Mouse (Mus musculus) liver, adult 2 months (tissue): ENCODE measurements around the gene Mymx. TPM values are rescaled to one million over a fixed set of nuclear protein-coding genes. Genes with fewer than 3 reads are reported as not detected.

Experiments used
- DNase-seq: peaks from one replicate; pipeline ENCODE4 v3.0.0-alpha.2; 2011; ENCODE audit warnings: low read depth, low spot score; ENCODE audit errors: extremely low read depth
- H3K27ac ChIP-seq: fragments of 200-500 bp; replicated peaks from 2 replicates; pipeline ENCODE4 v1.5.1; 2012; ENCODE audit warnings: low read depth, mild to moderate bottlenecking, control low read depth, inconsistent platforms, low read length; ENCODE audit not compliant: insufficient read depth
- H3K27me3 ChIP-seq: fragments of 200-500 bp; 2 replicates; pipeline ENCODE4 v1.6.1; 2012; ENCODE audit warnings: mild to moderate bottlenecking, moderate library complexity, low read length, inconsistent platforms; ENCODE audit not compliant: control insufficient read depth, insufficient read depth
- H3K36me3 ChIP-seq: fragments of 200-500 bp; 2 replicates; pipeline ENCODE4 v1.6.1; 2012; ENCODE audit warnings: low read length, inconsistent platforms; ENCODE audit not compliant: control insufficient read depth, insufficient read depth
- H3K4me1 ChIP-seq: fragments of 200-500 bp; 2 replicates; pipeline ENCODE4 v1.6.1; 2011; ENCODE audit warnings: low read length; ENCODE audit not compliant: control insufficient read depth, insufficient read depth
- H3K4me3 ChIP-seq: fragments of 200-500 bp; 2 replicates; pipeline ENCODE4 v1.5.1; 2011; ENCODE audit warnings: low read depth, mild to moderate bottlenecking, control low read depth, low read length, moderate library complexity; ENCODE audit not compliant: insufficient read depth
- H3K79me2 ChIP-seq: fragments of 200-500 bp; 2 replicates; pipeline ENCODE4 v1.6.1; 2012; ENCODE audit warnings: inconsistent platforms, mild to moderate bottlenecking, low read length, moderate library complexity; ENCODE audit not compliant: control insufficient read depth, insufficient read depth
- H3K9ac ChIP-seq: fragments of 200-500 bp; 2 replicates; pipeline ENCODE4 v1.6.1; 2012; ENCODE audit warnings: low read depth, mild to moderate bottlenecking, control low read depth, inconsistent platforms, low read length
- CTCF ChIP-seq: fragments of 200-500 bp; IDR thresholded peaks from 2 replicates; pipeline ENCODE4 v1.5.1; 2011; ENCODE audit warnings: low read depth, low read length, control low read depth
- POLR2A ChIP-seq: fragments of 200-500 bp; IDR thresholded peaks from 2 replicates; pipeline ENCODE4 v1.6.1; 2011; ENCODE audit warnings: low read length, control low read depth; ENCODE audit not compliant: insufficient read depth; ENCODE audit errors: extremely low read depth
- WGBS: fragments of 180-500 bp; shearing (Covaris S2); methylation state at CpG from one replicate; pipeline ENCODE4 v1.1.7; 2018; 5-methylcytosine and 5-hydroxymethylcytosine counted together
- polyA plus RNA-seq: library from polyadenylated mRNA; depleted of rRNA; stranded (reverse); fragments of >200 nt; gene quantifications from 2 replicates; pipeline ENCODE4 v1.2.3, GENCODE M21; 2012; rRNA removed
- total RNA-seq: library from RNA; depleted of rRNA; stranded (reverse); fragments of >200 nt; gene quantifications from 2 replicates; pipeline ENCODE4 v1.2.3, GENCODE M21; 2014; rRNA removed

The Mymx gene
- total RNA-seq (not detected in 2 replicates), polyA plus RNA-seq (not detected in 2 replicates)

DNA sequence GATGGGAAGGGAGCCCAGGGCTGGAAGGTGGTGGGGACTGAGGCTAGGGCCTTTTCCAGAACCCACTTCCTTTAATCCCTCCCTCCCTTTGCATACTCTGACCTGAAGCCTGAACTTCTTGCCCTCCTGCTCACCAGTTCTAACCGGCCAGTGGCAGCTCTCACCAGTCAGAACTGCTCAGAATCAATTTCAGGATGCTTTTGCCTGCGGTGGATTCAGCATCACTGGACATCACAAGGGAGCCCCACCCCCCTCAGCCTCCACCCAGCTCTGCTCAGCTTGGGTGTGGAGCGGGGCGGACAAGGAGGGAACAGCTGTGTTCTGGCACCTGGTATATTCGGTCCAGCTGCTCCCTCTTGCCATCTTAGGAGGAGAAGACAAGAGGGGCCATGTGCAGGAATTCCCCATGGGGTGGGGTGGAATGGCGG lies at the start of gene Mymx:
Gene Mymx, minus strand, starts transcription at position 226 of the 428 bp plus-strand sequence.
- H3K36me3 ChIP-seq = no peaks in the 10 kb centered on the region
- no peak for TF ChIP-seq POLR2A
- TF ChIP-seq CTCF = no peak
- WGBS = 90% methylated on average over 6 of the region's 6 CpGs
- no peak for DNase-seq
- no peaks in the 10 kb centered on the region for H3K79me2 ChIP-seq
- no peak within 1 kb of the TSS for H3K4me3 ChIP-seq
- peaks cover 6% of the 10 kb centered on the region; the same call in 1 of the 2 replicates for H3K4me1 ChIP-seq
- no peak within 1 kb of the TSS for H3K9ac ChIP-seq
- H3K27ac ChIP-seq = no peak within 1 kb of the TSS
- H3K27me3 ChIP-seq = no peaks in the 10 kb centered on the region

DNA sequence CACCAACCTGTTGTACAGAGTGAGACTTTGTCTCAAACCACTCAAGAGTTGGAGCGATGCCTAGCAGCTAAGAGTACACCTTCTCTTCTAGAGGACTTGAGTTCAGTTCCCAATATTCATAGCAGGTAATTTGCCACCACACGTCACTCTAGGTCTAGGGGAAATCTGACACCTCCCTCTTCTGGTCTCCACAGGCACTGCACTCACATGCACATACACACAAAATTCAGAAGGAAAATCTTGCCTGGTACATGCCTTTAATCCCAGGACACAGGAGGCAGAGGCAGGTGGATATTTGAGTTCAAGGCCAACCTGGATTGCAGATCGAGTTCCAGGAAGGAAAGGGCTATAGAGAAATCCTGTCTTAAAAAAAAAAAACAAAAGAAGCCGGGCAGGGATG lies 42.3 kb upstream of the Mymx start:
- Histone ChIP-seq H3K9ac (no peak overlapping the region), H3K27me3 (no peaks in the 10 kb centered on the region), H3K36me3 (no peaks in the 10 kb centered on the region), H3K27ac (no peak overlapping the region), H3K4me1 (peaks cover 4% of the 10 kb centered on the region; the same call in 1 of the 2 replicates), H3K4me3 (no peak overlapping the region), H3K79me2 (no peaks in the 10 kb centered on the region)
- DNase-seq = no peak
- 93% methylated on average over 4 of the region's 4 CpGs for WGBS
- TF ChIP-seq POLR2A (no peak), CTCF (no peak)

GRCm38 (mm10) chr17:45642701-45643100 lies 40.8 kb upstream of the Mymx start:
- peak; percentile 45 for DNase-seq
- Histone ChIP-seq H3K4me1 (peaks cover 4% of the 10 kb centered on the region; the same call in 1 of the 2 replicates), H3K79me2 (no peaks in the 10 kb centered on the region), H3K4me3 (no peak overlapping the region), H3K27me3 (no peaks in the 10 kb centered on the region), H3K9ac (0 out of 2 replicates have a peak overlapping the region, but pooled peaks have one; percentile 2), H3K27ac (no peak overlapping the region), H3K36me3 (no peaks in the 10 kb centered on the region)
- WGBS = 28% methylated on average over 12 of the region's 12 CpGs
- TF ChIP-seq POLR2A (no peak), CTCF (peak; percentile 69)

DNA sequence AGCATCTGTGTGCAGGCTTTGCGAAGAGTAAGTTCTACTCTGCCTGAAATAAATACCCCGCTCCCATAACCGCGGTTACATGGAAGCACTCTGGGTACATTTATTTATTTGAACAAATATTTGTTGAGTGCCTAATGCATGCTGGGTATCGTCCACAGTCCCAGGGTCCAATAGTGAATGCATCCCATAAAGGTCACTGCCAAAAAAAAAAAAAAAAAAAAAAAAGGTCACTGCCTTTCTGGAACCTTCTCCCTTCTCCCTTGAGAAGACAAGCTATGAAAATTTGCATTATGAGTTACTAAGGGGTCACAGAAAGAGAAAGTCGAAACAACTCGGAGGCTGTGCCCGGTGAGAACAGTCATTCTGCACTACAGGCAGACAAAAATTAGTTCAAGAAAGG lies 40.1 kb upstream of the Mymx start:
- DNase-seq = peak; percentile 60
- Histone ChIP-seq H3K36me3 (no peaks in the 10 kb centered on the region), H3K4me1 (peaks cover 4% of the 10 kb centered on the region; the same call in 1 of the 2 replicates), H3K27me3 (no peaks in the 10 kb centered on the region), H3K27ac (no peak overlapping the region), H3K9ac (no peak overlapping the region), H3K4me3 (no peak overlapping the region), H3K79me2 (no peaks in the 10 kb centered on the region)
- TF ChIP-seq POLR2A = no peak
- TF ChIP-seq CTCF = no peak
- 60% methylated on average over 8 of the region's 8 CpGs for WGBS

- H3K36me3 ChIP-seq = no peaks in the 10 kb centered on the region
- no peaks in the 10 kb centered on the region for H3K27me3 ChIP-seq
- TF ChIP-seq CTCF (no peak), POLR2A (no peak)
- no peak overlapping the region for H3K27ac ChIP-seq
- no peak for DNase-seq
- no peak overlapping the region for H3K4me3 ChIP-seq
- H3K79me2 ChIP-seq = no peaks in the 10 kb centered on the region
- 84% methylated on average over 16 of the region's 16 CpGs for WGBS
- H3K9ac ChIP-seq = no peak overlapping the region
- peaks cover 4% of the 10 kb centered on the region; the same call in 1 of the 2 replicates for H3K4me1 ChIP-seq
Observed at GRCm38 (mm10) chr17:45638596-45639295, 36.8 kb upstream of the Mymx start.

DNA sequence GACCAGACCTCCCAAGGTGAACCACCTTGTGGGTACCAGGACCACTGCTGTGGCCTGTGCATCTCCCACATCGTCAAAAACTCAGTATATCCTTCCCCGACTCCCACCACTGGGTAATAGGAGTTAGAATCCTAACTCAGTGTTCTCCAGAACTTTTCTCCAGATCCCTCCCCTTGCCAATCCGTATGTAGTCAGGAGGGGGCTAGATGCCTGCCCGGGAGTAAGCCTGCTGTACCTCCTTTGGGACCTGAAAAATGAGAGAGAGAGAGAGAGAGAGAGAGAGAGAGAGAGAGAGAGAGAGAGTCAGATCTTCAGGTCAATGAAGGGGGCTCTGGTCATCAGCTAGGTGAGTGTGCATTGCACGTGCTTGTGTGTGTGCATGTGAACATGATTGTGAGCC lies 32.1 kb upstream of the Mymx start:
- no peak overlapping the region for H3K4me3 ChIP-seq
- DNase-seq = no peak
- no peak for TF ChIP-seq CTCF
- TF ChIP-seq POLR2A = no peak
- no peaks in the 10 kb centered on the region for H3K27me3 ChIP-seq
- H3K27ac ChIP-seq = no peak overlapping the region
- peaks cover 2% of the 10 kb centered on the region; the same call in 1 of the 2 replicates for H3K4me1 ChIP-seq
- no peaks in the 10 kb centered on the region for H3K79me2 ChIP-seq
- H3K9ac ChIP-seq = no peak overlapping the region
- H3K36me3 ChIP-seq = no peaks in the 10 kb centered on the region
- WGBS = 88% methylated on average over 5 of the region's 5 CpGs
